Mouse (Mus musculus) midbrain, embryonic 11.5 days (tissue): ENCODE results near the gene Rhag. TPM values are rescaled to one million over a fixed set of nuclear protein-coding genes. Genes with fewer than 3 reads are reported as not detected.

Source experiments
- ATAC-seq: fragments of 200-750 bp; cut with Nextera tagmentation; 2 replicates; pipeline ENCODE4 v1.8.0; 2017; ENCODE audit warnings: moderate TSS enrichment, moderate library complexity; ENCODE audit not compliant: low FRiP score
- DNase-seq: peaks from one replicate; pipeline ENCODE4 v3.0.0; 2015; ENCODE audit warnings: low spot score; ENCODE audit errors: missing footprints
- H3K27ac ChIP-seq: fragments of 300-500 bp; sonication (generic); 2 replicates; pipeline ENCODE4 v1.5.1; 2014; ENCODE audit warnings: low read depth, low read length
- H3K27me3 ChIP-seq: fragments of 300-500 bp; sonication (generic); 2 replicates; pipeline ENCODE4 v1.6.1; 2014; ENCODE audit warnings: mild to moderate bottlenecking, low read length, moderate library complexity, mixed read lengths; ENCODE audit not compliant: control insufficient read depth, insufficient read depth
- H3K36me3 ChIP-seq: fragments of 300-500 bp; sonication (generic); 2 replicates; pipeline ENCODE4 v1.6.1; 2014; ENCODE audit warnings: mild to moderate bottlenecking, low read length, moderate library complexity, mixed read lengths; ENCODE audit not compliant: control insufficient read depth, insufficient read depth
- H3K4me1 ChIP-seq: fragments of 300-500 bp; sonication (generic); 2 replicates; pipeline ENCODE4 v1.6.1; 2014; ENCODE audit warnings: low read length; ENCODE audit not compliant: control insufficient read depth, insufficient read depth
- H3K4me2 ChIP-seq: fragments of 300-500 bp; sonication (generic); 2 replicates; pipeline ENCODE4 v1.6.1; 2014; ENCODE audit warnings: mild to moderate bottlenecking, moderate library complexity
- H3K4me3 ChIP-seq: fragments of 300-500 bp; sonication (generic); 2 replicates; pipeline ENCODE4 v1.5.1; 2014; ENCODE audit warnings: low read depth, low read length
- H3K9ac ChIP-seq: fragments of 300-500 bp; sonication (generic); 2 replicates; pipeline ENCODE4 v1.6.1; 2014; ENCODE audit warnings: low read length
- H3K9me3 ChIP-seq: fragments of 300-500 bp; sonication (generic); 2 replicates; pipeline ENCODE4 v1.6.1; 2016; ENCODE audit warnings: low read length; ENCODE audit not compliant: control insufficient read depth
- WGBS: fragments of 180-500 bp; shearing (Covaris S2); extraction: QIAGEN DNeasy Blood & Tissue Kit; methylation state at CpG from one replicate; pipeline ENCODE4 v1.1.7; 2014; 5-methylcytosine and 5-hydroxymethylcytosine counted together
- polyA plus RNA-seq: library from polyadenylated mRNA; unstranded; fragments of >200 nt; fragmentation: Nextera tagmentation; extraction: Ambion mirVana; gene quantifications from 2 replicates; pipeline ENCODE4 v1.2.1, GENCODE M21; 2014

Rhag gene
- polyA plus RNA-seq, 1 experiment from 2014 or later: 7.2 TPM

- no peaks in the 10 kb centered on the region for H3K9me3 ChIP-seq
- H3K27me3 ChIP-seq: no peaks in the 10 kb centered on the region
- H3K9ac ChIP-seq: no peak overlapping the region
- H3K27ac ChIP-seq: no peak overlapping the region
- H3K4me2 ChIP-seq: no peak overlapping the region
- 82% methylated on average over 10 of the region's 10 CpGs for WGBS
- H3K4me1 ChIP-seq: no peaks in the 10 kb centered on the region
- no peaks in the 10 kb centered on the region for H3K36me3 ChIP-seq
- DNase-seq (no peak), ATAC-seq (no peak)
- no peak overlapping the region for H3K4me3 ChIP-seq
These were observed 58.2 kb downstream of the Rhag start for GRCm38 (mm10) chr17:40868952-40869747.

- Histone ChIP-seq H3K27me3 (no peaks in the 10 kb centered on the region), H3K9ac (no peak overlapping the region), H3K36me3 (no peaks in the 10 kb centered on the region), H3K4me3 (no peak overlapping the region), H3K9me3 (no peaks in the 10 kb centered on the region), H3K27ac (no peak overlapping the region), H3K4me1 (no peaks in the 10 kb centered on the region), H3K4me2 (no peak overlapping the region)
- 97% methylated on average over 6 of the region's 6 CpGs for WGBS
- no peak for DNase-seq
- ATAC-seq: no peak
These were observed 61.7 kb downstream of the Rhag start for GRCm38 (mm10) chr17:40872626-40873025.

GRCm38 (mm10) chr17:40873582-40874011 is 62.7 kb downstream of the Rhag start:
- Histone ChIP-seq H3K9me3 (no peaks in the 10 kb centered on the region), H3K27ac (no peak overlapping the region), H3K27me3 (no peaks in the 10 kb centered on the region), H3K4me2 (no peak overlapping the region), H3K9ac (no peak overlapping the region), H3K4me1 (no peaks in the 10 kb centered on the region), H3K36me3 (no peaks in the 10 kb centered on the region), H3K4me3 (no peak overlapping the region)
- ATAC-seq (no peak), DNase-seq (no peak)
- WGBS: 68% methylated on average over 2 of the region's 2 CpGs

GRCm38 (mm10) chr17:40874701-40875100 is 63.8 kb downstream of the Rhag start:
- H3K4me1 ChIP-seq: no peaks in the 10 kb centered on the region; the same call in 1 of the 2 replicates
- no peak overlapping the region for H3K27ac ChIP-seq
- no peaks in the 10 kb centered on the region for H3K36me3 ChIP-seq
- DNase-seq: no peak
- H3K27me3 ChIP-seq: no peaks in the 10 kb centered on the region
- H3K9ac ChIP-seq: no peak overlapping the region
- no peaks in the 10 kb centered on the region for H3K9me3 ChIP-seq
- no peak overlapping the region for H3K4me3 ChIP-seq
- 98% methylated on average over 3 of the region's 3 CpGs for WGBS
- no peak overlapping the region for H3K4me2 ChIP-seq
- no peak for ATAC-seq

- ATAC-seq (no peak), DNase-seq (no peak)
- 92% methylated on average over 1 of the region's 1 CpGs for WGBS
- H3K4me2 ChIP-seq: no peak overlapping the region
- H3K4me1 ChIP-seq: no peaks in the 10 kb centered on the region; the same call in 1 of the 2 replicates
- no peak overlapping the region for H3K27ac ChIP-seq
- no peaks in the 10 kb centered on the region for H3K9me3 ChIP-seq
- no peaks in the 10 kb centered on the region for H3K27me3 ChIP-seq
- no peaks in the 10 kb centered on the region for H3K36me3 ChIP-seq
- no peak overlapping the region for H3K9ac ChIP-seq
- H3K4me3 ChIP-seq: no peak overlapping the region
These were observed 64.6 kb downstream of the Rhag start for GRCm38 (mm10) chr17:40875568-40875967.

GRCm38 (mm10) chr17:40877741-40878140 is 66.8 kb downstream of the Rhag start:
- no peak for ATAC-seq
- H3K36me3 ChIP-seq: no peaks in the 10 kb centered on the region
- H3K4me1 ChIP-seq: no peaks in the 10 kb centered on the region; the same call in 1 of the 2 replicates
- no peak for DNase-seq
- H3K9me3 ChIP-seq: no peaks in the 10 kb centered on the region
- no peak overlapping the region for H3K27ac ChIP-seq
- no peak overlapping the region for H3K4me3 ChIP-seq
- no peak overlapping the region for H3K9ac ChIP-seq
- no peak overlapping the region for H3K4me2 ChIP-seq
- H3K27me3 ChIP-seq: no peaks in the 10 kb centered on the region
- 42% methylated on average over 3 of the region's 3 CpGs for WGBS

GRCm38 (mm10) chr17:40879528-40879923 is 68.6 kb downstream of the Rhag start:
- no peaks in the 10 kb centered on the region for H3K9me3 ChIP-seq
- no peak for ATAC-seq
- no peak overlapping the region for H3K27ac ChIP-seq
- WGBS: 9% methylated on average over 6 of the region's 6 CpGs
- no peaks in the 10 kb centered on the region; the same call in 1 of the 2 replicates for H3K4me1 ChIP-seq
- H3K4me3 ChIP-seq: peak overlapping the region; percentile 49
- no peak for DNase-seq
- H3K36me3 ChIP-seq: no peaks in the 10 kb centered on the region
- peak overlapping the region; percentile 65 for H3K9ac ChIP-seq
- no peaks in the 10 kb centered on the region for H3K27me3 ChIP-seq
- peak overlapping the region; percentile 89 for H3K4me2 ChIP-seq

GRCm38 (mm10) chr17:40879924-40880691 is 69.2 kb downstream of the Rhag start, which contains the start of gene 9130008F23Rik:
Gene 9130008F23Rik, minus strand, starts transcription at chr17:40880559.
- H3K27ac ChIP-seq: no peak within 1 kb of the TSS
- under 1% methylated on average over 40 of the region's 40 CpGs for WGBS
- DNase-seq (peak; percentile 95), ATAC-seq (peak; percentile 77)
- H3K4me2 ChIP-seq: peak within 1 kb of the TSS; percentile 89
- H3K9ac ChIP-seq: peak within 1 kb of the TSS; percentile 65
- no peaks in the 10 kb centered on the region for H3K36me3 ChIP-seq
- H3K27me3 ChIP-seq: no peaks in the 10 kb centered on the region
- H3K4me1 ChIP-seq: no peaks in the 10 kb centered on the region; the same call in 1 of the 2 replicates
- no peaks in the 10 kb centered on the region for H3K9me3 ChIP-seq
- H3K4me3 ChIP-seq: peak within 1 kb of the TSS; percentile 49

- ATAC-seq (no peak), DNase-seq (no peak)
- Histone ChIP-seq H3K9ac (no peak overlapping the region), H3K27me3 (no peaks in the 10 kb centered on the region), H3K27ac (no peak overlapping the region), H3K4me2 (no peak overlapping the region), H3K4me1 (no peaks in the 10 kb centered on the region; the same call in 1 of the 2 replicates), H3K9me3 (no peaks in the 10 kb centered on the region), H3K36me3 (no peaks in the 10 kb centered on the region), H3K4me3 (no peak overlapping the region)
- WGBS: 92% methylated on average over 6 of the region's 6 CpGs
These were observed 71.2 kb downstream of the Rhag start for GRCm38 (mm10) chr17:40882172-40882571.
